Mouse (Mus musculus): ENCODE results near the gene Gm1113.

- peak; percentile 71 for TF ChIP-seq CTCF (IDR thresholded peaks at IDR 0.05; ENCODE audit: low read depth, low read length)
- TF ChIP-seq POLR2A (IDR thresholded peaks at IDR 0.05; ENCODE audit: extremely low read depth, insufficient read depth, low read length), result no peak
These were observed 17.0 kb upstream of the Gm1113 start for GRCm38 (mm10) chr9:35535110-35535509.
